Mouse (Mus musculus) bone marrow macrophage, adult 2 months (primary cell): ENCODE data around the gene Fabp3. TPM values are rescaled to one million over a fixed set of nuclear protein-coding genes. Genes with fewer than 3 reads are reported as not detected.
A peak's percentile ranks its signal among the peaks of the same experiment; 100 is the strongest.

Experiments
- H3K27ac ChIP-seq: 2 replicates; pipeline ENCODE4 v1.5.1; 2012; ENCODE audit warnings: low read depth, low read length; ENCODE audit not compliant: insufficient read depth
- H3K4me1 ChIP-seq: 2 replicates; pipeline ENCODE4 v1.6.1; 2012; ENCODE audit warnings: low read length; ENCODE audit not compliant: control insufficient read depth, insufficient read depth
- H3K4me3 ChIP-seq: 2 replicates; pipeline ENCODE4 v1.5.1; 2012; ENCODE audit warnings: mild to moderate bottlenecking, low read length, moderate library complexity; ENCODE audit not compliant: insufficient read depth
- CTCF ChIP-seq: IDR thresholded peaks from 2 replicates; pipeline ENCODE4 v1.5.1; 2012; ENCODE audit warnings: low read depth, mild to moderate bottlenecking, low read length, moderate library complexity
- POLR2A ChIP-seq: IDR thresholded peaks from 2 replicates; pipeline ENCODE4 v1.6.1; 2012; ENCODE audit warnings: mild to moderate bottlenecking, low read depth, low read length, borderline replicate concordance
- polyA plus RNA-seq: library from polyadenylated mRNA; stranded (reverse); fragments of >200 nt; gene quantifications from 2 replicates; pipeline ENCODE4 v1.2.4, GENCODE M21; 2012; ENCODE audit not compliant: missing spikeins, insufficient read depth, insufficient read length

The Fabp3 gene
- polyA plus RNA-seq, 1 experiment: 3.9 TPM

DNA sequence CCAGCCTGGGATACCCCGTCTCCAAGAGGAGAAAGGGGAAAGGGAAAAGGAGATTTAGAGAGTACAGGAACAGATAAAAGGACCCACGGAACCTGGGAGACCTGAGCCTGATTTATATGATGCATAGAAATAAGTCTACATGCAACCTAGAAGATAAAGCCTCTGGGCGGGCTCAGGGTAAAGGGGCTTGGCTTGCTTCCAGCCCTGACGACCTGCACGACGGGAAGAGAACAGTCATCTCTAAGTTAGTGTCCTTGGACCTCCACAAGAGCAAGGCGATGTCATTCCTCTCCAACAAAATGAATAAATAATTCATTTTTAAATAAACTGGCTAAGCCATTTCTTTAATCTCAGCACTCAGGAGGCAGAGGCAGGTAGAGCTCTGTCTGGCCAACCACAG, 14.2 kb downstream of the Fabp3 start:
- TF ChIP-seq POLR2A (no peak), CTCF (no peak)
- 0 out of 2 replicates have a peak overlapping the region, but pooled peaks have one; percentile 7 for H3K27ac ChIP-seq
- H3K4me3 ChIP-seq: no peak overlapping the region
- peaks cover 13% of the 10 kb centered on the region for H3K4me1 ChIP-seq

DNA sequence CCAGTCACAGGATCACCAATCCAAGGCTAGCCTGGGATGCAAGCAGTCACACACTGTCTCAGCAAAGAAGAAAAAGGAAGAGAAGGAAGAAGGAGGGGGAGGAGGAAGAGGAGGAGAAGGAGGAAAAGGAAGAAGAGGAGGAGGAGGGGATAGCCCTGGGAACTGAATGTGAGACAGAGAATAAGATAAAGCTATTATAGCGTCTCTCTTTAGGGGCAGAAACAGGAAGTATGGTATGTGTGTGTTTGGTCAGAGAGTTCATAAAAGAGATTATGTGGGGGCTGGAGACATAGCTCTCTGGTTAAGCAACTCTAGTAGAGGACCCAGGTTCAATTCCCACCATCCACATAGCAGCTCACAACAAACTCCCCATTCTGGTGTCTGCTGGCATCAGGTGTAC, 14.8 kb downstream of the Fabp3 start:
- TF ChIP-seq POLR2A: no peak
- TF ChIP-seq CTCF: no peak
- Histone ChIP-seq H3K27ac (peak overlapping the region; percentile 35; the same call in 1 of the 2 replicates), H3K4me3 (no peak overlapping the region), H3K4me1 (peaks cover 13% of the 10 kb centered on the region)

DNA sequence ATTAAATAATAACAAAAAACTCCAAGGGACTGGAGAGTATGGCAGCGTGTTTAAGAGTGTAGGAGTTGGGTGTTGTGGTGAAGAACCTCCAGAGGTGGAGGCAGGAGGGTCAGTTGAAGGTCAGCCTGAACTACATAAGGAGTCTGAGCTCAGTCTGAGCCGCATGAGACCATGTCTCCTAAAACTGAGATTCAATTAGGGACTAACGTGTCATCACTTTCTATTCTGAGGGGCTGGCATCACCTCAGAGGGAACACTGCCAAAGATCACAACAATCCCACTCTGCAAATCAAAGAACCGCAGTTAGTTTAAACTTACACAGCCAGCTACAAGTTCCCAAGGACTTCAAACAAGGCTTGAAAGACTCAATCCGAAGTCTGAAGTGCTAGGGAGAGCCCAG, 15.2 kb downstream of the Fabp3 start:
- peak overlapping the region; percentile 35; the same call in 1 of the 2 replicates for H3K27ac ChIP-seq
- no peak overlapping the region for H3K4me3 ChIP-seq
- peaks cover 13% of the 10 kb centered on the region for H3K4me1 ChIP-seq
- no peak for TF ChIP-seq POLR2A
- no peak for TF ChIP-seq CTCF

DNA sequence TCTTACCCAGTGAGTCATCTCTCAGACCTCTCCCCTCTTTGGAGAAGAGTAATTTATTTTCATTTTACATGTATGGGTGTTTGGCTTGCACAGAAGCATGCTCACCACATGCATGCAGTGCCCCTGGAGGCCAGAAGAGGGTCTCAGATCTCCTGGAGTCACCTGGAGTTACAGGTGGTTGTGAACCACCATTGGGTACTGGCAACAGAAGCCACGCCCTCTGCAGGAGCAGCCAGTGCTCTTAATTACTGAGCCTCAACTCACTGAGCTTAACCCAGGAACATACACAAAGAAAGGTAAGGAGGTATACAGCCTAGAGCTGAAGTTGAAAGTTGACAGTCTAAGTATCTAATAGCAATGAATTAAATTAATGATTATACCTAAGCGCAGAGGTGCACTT, 17.1 kb downstream of the Fabp3 start:
- no peak for TF ChIP-seq CTCF
- TF ChIP-seq POLR2A: no peak
- Histone ChIP-seq H3K4me1 (peaks cover 13% of the 10 kb centered on the region), H3K27ac (no peak overlapping the region), H3K4me3 (no peak overlapping the region)

DNA sequence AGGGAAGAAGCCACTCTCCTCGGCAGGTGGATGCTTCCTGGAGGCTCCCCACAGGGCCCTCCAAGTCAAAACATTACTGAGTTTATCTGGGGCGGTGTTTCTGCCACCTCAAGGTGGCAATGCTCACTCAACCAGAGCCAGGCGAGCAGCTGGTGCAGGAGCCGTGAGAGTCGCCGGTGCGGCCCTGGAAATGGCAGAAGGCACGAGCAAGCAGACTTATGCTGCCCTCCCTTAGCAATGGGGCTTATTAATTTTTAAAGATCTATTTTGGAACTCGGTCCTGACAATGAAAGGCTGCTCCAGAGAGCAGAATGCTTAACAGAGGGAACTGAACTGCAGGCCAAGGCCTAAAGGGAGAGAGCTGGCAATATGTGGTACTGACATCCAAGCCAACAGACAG, 19.0 kb downstream of the Fabp3 start:
- Histone ChIP-seq H3K4me1 (peaks cover 13% of the 10 kb centered on the region), H3K27ac (no peak overlapping the region), H3K4me3 (no peak overlapping the region)
- no peak for TF ChIP-seq POLR2A

DNA sequence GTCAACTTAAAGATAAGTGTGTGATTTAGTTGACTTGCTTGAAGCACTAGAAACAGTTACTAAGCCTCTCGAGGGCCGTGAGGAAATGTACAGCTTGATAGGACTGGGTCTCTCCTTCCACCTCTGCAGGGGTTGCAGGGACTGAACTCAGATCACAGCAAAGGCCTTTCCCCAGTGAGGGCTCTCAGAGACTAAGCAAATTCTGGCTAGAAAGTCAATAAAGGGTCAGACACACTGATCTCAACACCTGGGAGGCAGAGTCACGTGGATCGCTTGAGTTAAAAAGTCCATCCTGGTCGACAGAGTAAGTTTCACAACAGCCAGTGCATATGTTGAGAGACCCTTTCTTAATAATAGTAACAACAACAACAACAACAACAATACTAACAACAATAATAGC, 27.5 kb downstream of the Fabp3 start:
- Histone ChIP-seq H3K27ac (no peak overlapping the region), H3K4me1 (no peaks in the 10 kb centered on the region), H3K4me3 (no peak overlapping the region)
- no peak for TF ChIP-seq CTCF
- TF ChIP-seq POLR2A: no peak

DNA sequence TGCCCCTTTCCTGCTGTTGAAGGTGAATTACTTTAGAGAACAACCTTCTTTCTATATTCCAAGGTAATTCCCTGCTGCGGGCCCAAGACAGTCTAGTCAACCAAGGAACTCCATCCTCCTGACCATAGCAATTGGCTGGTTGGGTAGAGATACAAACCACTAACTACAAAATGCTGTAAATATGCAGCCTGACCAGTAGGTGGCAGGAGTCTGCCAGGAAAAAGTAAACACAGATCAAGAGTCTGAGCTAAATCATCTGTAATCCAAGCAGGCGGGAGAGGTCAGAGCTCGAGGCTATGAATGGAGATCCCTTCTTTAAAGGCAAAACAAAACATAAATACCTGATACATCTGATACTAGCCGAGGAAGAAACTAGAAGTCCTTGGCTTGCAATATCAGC, 33.3 kb downstream of the Fabp3 start:
- Histone ChIP-seq H3K4me3 (no peak overlapping the region), H3K4me1 (no peaks in the 10 kb centered on the region), H3K27ac (no peak overlapping the region)
- TF ChIP-seq CTCF: no peak
- TF ChIP-seq POLR2A: no peak

DNA sequence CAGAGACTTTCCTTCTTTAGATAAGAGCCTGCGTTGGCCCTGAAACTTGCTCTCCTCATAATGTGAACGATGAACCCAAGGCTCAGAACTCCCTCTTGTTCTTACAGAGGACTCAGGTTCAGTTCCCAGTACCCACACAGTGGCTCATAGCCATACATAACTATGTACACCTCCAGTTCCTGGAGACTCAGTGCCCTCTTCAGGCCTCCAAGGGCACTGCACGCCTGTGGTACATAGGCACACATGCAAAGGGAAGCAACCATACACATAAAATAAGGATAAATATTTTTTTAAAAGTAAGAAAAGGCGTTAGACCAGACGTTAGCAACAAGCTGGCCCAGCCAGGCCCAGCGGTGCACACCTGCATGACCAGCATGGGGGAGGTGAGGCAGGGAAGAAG, 41.3 kb downstream of the Fabp3 start:
- H3K4me1 ChIP-seq: no peaks in the 10 kb centered on the region
- H3K27ac ChIP-seq: no peak overlapping the region
- TF ChIP-seq CTCF (no peak), POLR2A (no peak)
- H3K4me3 ChIP-seq: no peak overlapping the region

DNA sequence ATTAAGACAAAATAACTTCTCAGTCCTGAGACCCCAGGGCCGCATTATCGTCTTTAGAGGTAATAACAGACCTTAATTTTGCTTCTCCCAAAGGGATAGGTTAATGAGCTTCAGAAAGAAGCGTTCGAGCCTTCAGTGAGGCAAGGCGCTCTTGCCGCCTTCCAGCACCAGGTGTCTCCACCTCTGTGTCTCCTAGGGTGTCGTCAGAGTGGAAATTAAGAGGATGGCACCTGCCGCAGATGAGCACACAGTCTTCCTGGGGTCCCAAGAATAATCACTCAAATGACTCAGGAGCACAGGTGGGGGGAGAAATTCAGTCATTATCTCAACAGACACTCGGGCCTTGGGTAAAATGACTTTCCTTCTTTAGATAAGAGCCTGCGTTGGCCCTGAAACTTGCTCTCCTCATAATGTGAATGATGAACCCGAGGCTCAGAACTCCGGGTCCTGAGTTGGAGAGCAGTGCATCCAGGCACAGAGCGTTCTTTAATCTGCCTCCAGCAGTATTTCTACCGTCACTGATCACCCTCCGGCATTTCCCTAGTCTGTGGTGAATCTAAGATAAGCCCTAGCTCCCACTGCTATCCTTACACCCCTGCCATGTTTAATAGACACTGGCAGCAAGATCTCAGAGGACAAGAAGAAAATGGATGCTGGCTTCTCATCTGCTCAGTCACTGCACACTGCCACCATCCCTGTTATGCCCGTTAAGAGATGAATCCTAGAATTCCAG, 42.5 kb downstream of the Fabp3 start:
- Histone ChIP-seq H3K4me3 (no peak overlapping the region), H3K4me1 (no peaks in the 10 kb centered on the region), H3K27ac (no peak overlapping the region)
- TF ChIP-seq POLR2A (no peak), CTCF (no peak)

DNA sequence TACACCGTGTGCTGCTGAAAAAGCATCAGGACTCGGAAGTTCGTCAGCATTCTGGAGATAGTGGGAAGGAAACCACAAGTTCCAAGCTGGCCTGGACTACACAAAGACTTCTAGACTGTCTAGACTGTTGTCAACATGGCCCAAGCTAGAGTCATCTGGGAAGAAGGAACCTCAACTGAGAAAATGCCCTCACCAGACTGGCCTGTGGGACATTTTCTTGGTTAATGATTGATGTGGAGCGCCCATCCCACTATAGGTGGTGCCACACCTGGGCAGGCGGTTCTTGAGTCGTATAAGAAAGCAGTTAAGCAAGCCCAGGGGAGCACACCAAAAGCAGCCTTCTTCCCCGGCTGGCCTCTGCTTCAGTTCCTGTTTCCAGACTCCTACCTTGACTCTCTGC, 44.2 kb downstream of the Fabp3 start:
- no peak overlapping the region for H3K4me3 ChIP-seq
- H3K4me1 ChIP-seq: peaks cover under 1% of the 10 kb centered on the region; the same call in 1 of the 2 replicates
- TF ChIP-seq CTCF (no peak), POLR2A (no peak)
- no peak overlapping the region for H3K27ac ChIP-seq
